Mouse (Mus musculus) embryonic fibroblast, embryonic 13.5 days (primary cell): ENCODE results near the gene Dnal1. TPM values are rescaled to one million over a fixed set of nuclear protein-coding genes. Genes with fewer than 3 reads are reported as not detected.
A peak's percentile ranks its signal among the peaks of the same experiment; 100 is the strongest.

Experiments used
- H3K27ac ChIP-seq: 2 replicates; pipeline ENCODE4 v1.5.1; 2012; ENCODE audit warnings: low read length, control low read depth, inconsistent platforms; ENCODE audit not compliant: insufficient read depth
- H3K4me1 ChIP-seq: 2 replicates; pipeline ENCODE4 v1.6.1; 2011; ENCODE audit warnings: low read length; ENCODE audit not compliant: control insufficient read depth, insufficient read depth
- H3K4me3 ChIP-seq: 2 replicates; pipeline ENCODE4 v1.5.1; 2011; ENCODE audit warnings: mild to moderate bottlenecking, control low read depth, low read length; ENCODE audit not compliant: insufficient read depth
- CTCF ChIP-seq: IDR thresholded peaks from 2 replicates; pipeline ENCODE4 v1.5.1; 2011; ENCODE audit warnings: mild to moderate bottlenecking, control low read depth, low read length, moderate library complexity, borderline replicate concordance; ENCODE audit not compliant: insufficient read depth
- POLR2A ChIP-seq: IDR thresholded peaks from 2 replicates; pipeline ENCODE4 v1.6.1; 2011; ENCODE audit warnings: low read depth, mild to moderate bottlenecking, control low read depth, low read length, moderate library complexity
- polyA plus RNA-seq: library from polyadenylated mRNA; stranded (reverse); fragments of >200 nt; gene quantifications from 2 replicates; pipeline ENCODE4 v1.2.4, GENCODE M21; 2011; ENCODE audit warnings: low read depth; ENCODE audit not compliant: missing spikeins, insufficient read length

Gene Dnal1
- polyA plus RNA-seq, 1 experiment: 21.6 TPM

GRCm38 (mm10) chr12:84173309-84173915 lies 59.2 kb downstream of the Dnal1 start:
- H3K27ac ChIP-seq: no peak overlapping the region
- TF ChIP-seq POLR2A (no peak), CTCF (no peak)
- no peak overlapping the region for H3K4me3 ChIP-seq
- H3K4me1 ChIP-seq: peaks cover 24% of the 10 kb centered on the region

- no peak for TF ChIP-seq POLR2A
- Histone ChIP-seq H3K4me3 (no peak overlapping the region), H3K27ac (peak overlapping the region; percentile 4; the same call in 1 of the 2 replicates), H3K4me1 (peaks cover 31% of the 10 kb centered on the region)
Measured at GRCm38 (mm10) chr12:84174190-84174811, 60.1 kb downstream of the Dnal1 start.

- Histone ChIP-seq H3K27ac (peak overlapping the region; percentile 4; the same call in 1 of the 2 replicates), H3K4me1 (peaks cover 32% of the 10 kb centered on the region), H3K4me3 (no peak overlapping the region)
- TF ChIP-seq CTCF (no peak), POLR2A (no peak)
Measured at GRCm38 (mm10) chr12:84174871-84175270, 60.7 kb downstream of the Dnal1 start.

GRCm38 (mm10) chr12:84175659-84176061 lies 61.5 kb downstream of the Dnal1 start:
- Histone ChIP-seq H3K27ac (peak overlapping the region; percentile 93), H3K4me3 (peak overlapping the region; percentile 32), H3K4me1 (peaks cover 38% of the 10 kb centered on the region)
- no peak for TF ChIP-seq CTCF
- peak; percentile 63 for TF ChIP-seq POLR2A

- TF ChIP-seq CTCF (no peak), POLR2A (0 out of 2 replicates have a peak, but pooled peaks have one; percentile 16)
- H3K4me1 ChIP-seq: peaks cover 43% of the 10 kb centered on the region
- peak overlapping the region; percentile 93 for H3K27ac ChIP-seq
- H3K4me3 ChIP-seq: peak overlapping the region; percentile 32
Measured at GRCm38 (mm10) chr12:84176126-84176769, 62.1 kb downstream of the Dnal1 start.

- Histone ChIP-seq H3K4me1 (peaks cover 49% of the 10 kb centered on the region), H3K4me3 (no peak overlapping the region), H3K27ac (peak overlapping the region; percentile 93; the same call in 1 of the 2 replicates)
- TF ChIP-seq CTCF: no peak
- no peak for TF ChIP-seq POLR2A
Measured at GRCm38 (mm10) chr12:84176886-84177765, 63.0 kb downstream of the Dnal1 start.

- H3K27ac ChIP-seq: no peak overlapping the region
Measured at GRCm38 (mm10) chr12:84178052-84178451, 63.9 kb downstream of the Dnal1 start.

GRCm38 (mm10) chr12:84178652-84179445 lies 64.7 kb downstream of the Dnal1 start:
- Histone ChIP-seq H3K4me1 (peaks cover 49% of the 10 kb centered on the region), H3K27ac (no peak overlapping the region), H3K4me3 (no peak overlapping the region)
- no peak for TF ChIP-seq CTCF
- TF ChIP-seq POLR2A: no peak

More at GRCm38 (mm10) chr12:84178052-84178451, 63.9 kb downstream of the Dnal1 start:
- Histone ChIP-seq H3K4me3 (no peak overlapping the region), H3K4me1 (peaks cover 49% of the 10 kb centered on the region)
- no peak for TF ChIP-seq POLR2A
- no peak for TF ChIP-seq CTCF

GRCm38 (mm10) chr12:84180090-84180489 lies 65.9 kb downstream of the Dnal1 start:
- Histone ChIP-seq H3K4me1 (peaks cover 41% of the 10 kb centered on the region), H3K27ac (no peak overlapping the region), H3K4me3 (no peak overlapping the region)
- TF ChIP-seq POLR2A (no peak), CTCF (no peak)
